Mouse (Mus musculus) heart, embryonic 10.5 days (tissue): ENCODE measurements around the gene Mcidas. TPM values are rescaled to one million over a fixed set of nuclear protein-coding genes. Genes with fewer than 3 reads are reported as not detected.

Source experiments
- DNase-seq: peaks from one replicate; pipeline ENCODE4 v3.0.0-alpha.2; 2017; ENCODE audit warnings: low spot score
- H3K27ac ChIP-seq: fragments of 300-500 bp; sonication (generic); 2 replicates; pipeline ENCODE4 v1.5.1; 2016; ENCODE audit warnings: mild to moderate bottlenecking
- H3K27me3 ChIP-seq: fragments of 300-500 bp; sonication (generic); 2 replicates; pipeline ENCODE4 v1.6.1; 2016; ENCODE audit warnings: mild to moderate bottlenecking; ENCODE audit not compliant: poor library complexity, insufficient read depth, severe bottlenecking
- H3K36me3 ChIP-seq: fragments of 300-500 bp; sonication (generic); 2 replicates; pipeline ENCODE4 v1.6.1; 2016; ENCODE audit warnings: mild to moderate bottlenecking, moderate library complexity
- H3K4me1 ChIP-seq: fragments of 300-500 bp; sonication (generic); 2 replicates; pipeline ENCODE4 v1.6.1; 2016; ENCODE audit warnings: mild to moderate bottlenecking
- H3K4me3 ChIP-seq: fragments of 300-500 bp; sonication (generic); 2 replicates; pipeline ENCODE4 v1.5.1; 2016; ENCODE audit warnings: mild to moderate bottlenecking, moderate library complexity
- H3K9me3 ChIP-seq: fragments of 300-500 bp; sonication (generic); 2 replicates; pipeline ENCODE4 v1.6.1; 2016; ENCODE audit warnings: mild to moderate bottlenecking, moderate library complexity
- WGBS: fragments of 180-500 bp; shearing (Covaris S2); methylation state at CpG from one replicate; pipeline ENCODE4 v1.1.7; 2016; 5-methylcytosine and 5-hydroxymethylcytosine counted together
- microRNA counts: library from miRNA; unstranded; fragments of <30 nt; microRNA quantifications from one replicate; lab custom pipeline; 2017
- microRNA-seq: library from miRNA; unstranded; fragments of <30 nt; microRNA quantifications from one replicate; pipeline ENCODE4, GENCODE M21; 2017
- polyA plus RNA-seq: library from polyadenylated mRNA; unstranded; fragments of >200 nt; fragmentation: Nextera tagmentation; extraction: Ambion mirVana; gene quantifications from 2 replicates; pipeline ENCODE4 v1.2.1, GENCODE M21; 2016

Mcidas gene
- polyA plus RNA-seq, 1 experiment from 2014 or later, result 0.13 TPM

- Histone ChIP-seq H3K27ac (no peak overlapping the region), H3K9me3 (no peaks in the 10 kb centered on the region), H3K36me3 (peaks cover 15% of the 10 kb centered on the region), H3K27me3 (no peaks in the 10 kb centered on the region), H3K4me1 (peaks cover 13% of the 10 kb centered on the region; the same call in 1 of the 2 replicates), H3K4me3 (no peak overlapping the region)
- 79% methylated on average over 3 of the region's 3 CpGs for WGBS
- no peak for DNase-seq
Observed at GRCm38 (mm10) chr13:113047647-113048046, 54.0 kb downstream of the Mcidas start.

MicroRNAs within 50 kb of the gene (microRNA counts, 519-probe panel; counts per million panel counts)
- microRNA mmu-miR-449a (lab: Ali Mortazavi, UCI) (not detected), microRNA mmu-miR-449b (lab: Ali Mortazavi, UCI) (not detected), microRNA mmu-miR-449c (lab: Ali Mortazavi, UCI) (not detected)

Small RNAs within 50 kb of the gene (microRNA-seq; reads per million reads assigned to microRNA genes)
- gene Mir449a (15.2 reads per million, percentile 28 among the genes with 10 or more reads in this experiment), gene Mir449b (not detected), gene Mir449c (0.76 reads per million)

Other genes starting within 250 kb of the Mcidas start
- gene Plpp1, start 193.1 kb upstream of the Mcidas start, polyA plus RNA-seq, result 39.6 and 41.3 TPM in 2 replicates
- 68.3 and 68.9 TPM in 2 replicates for gene Mtrex, start 66.4 kb upstream of the Mcidas start, polyA plus RNA-seq
- gene Dhx29, start 66.4 kb upstream of the Mcidas start, polyA plus RNA-seq, result 19.7 and 24.7 TPM in 2 replicates
- 0.10 TPM in 1 of 2 replicates, not detected in the other for gene Ccno, start 6.0 kb upstream of the Mcidas start, polyA plus RNA-seq
- gene Cdc20b, start 41.3 kb downstream of the Mcidas start, polyA plus RNA-seq, result not detected in 2 replicates
- gene Gpx8, start 52.6 kb downstream of the Mcidas start, polyA plus RNA-seq, result 124 and 134 TPM in 2 replicates
- gene Gzma, start 107.1 kb downstream of the Mcidas start, polyA plus RNA-seq, result not detected in 2 replicates
- 0.52 and 0.87 TPM in 2 replicates for gene Esm1, start 215.8 kb downstream of the Mcidas start, polyA plus RNA-seq
- not detected in 2 replicates for gene Gzmk, start 232.1 kb downstream of the Mcidas start, polyA plus RNA-seq